Mouse (Mus musculus): ENCODE measurements around the gene Atp6v0c. TPM values are rescaled to one million over a fixed set of nuclear protein-coding genes. Genes with fewer than 3 reads are reported as not detected.
A peak's percentile ranks its signal among the peaks of the same experiment; 100 is the strongest.

Atp6v0c gene
- polyA plus RNA-seq (2015; fragmentation: Nextera tagmentation; extraction: Ambion mirVana), result 572 and 634 TPM in 2 replicates

DNA sequence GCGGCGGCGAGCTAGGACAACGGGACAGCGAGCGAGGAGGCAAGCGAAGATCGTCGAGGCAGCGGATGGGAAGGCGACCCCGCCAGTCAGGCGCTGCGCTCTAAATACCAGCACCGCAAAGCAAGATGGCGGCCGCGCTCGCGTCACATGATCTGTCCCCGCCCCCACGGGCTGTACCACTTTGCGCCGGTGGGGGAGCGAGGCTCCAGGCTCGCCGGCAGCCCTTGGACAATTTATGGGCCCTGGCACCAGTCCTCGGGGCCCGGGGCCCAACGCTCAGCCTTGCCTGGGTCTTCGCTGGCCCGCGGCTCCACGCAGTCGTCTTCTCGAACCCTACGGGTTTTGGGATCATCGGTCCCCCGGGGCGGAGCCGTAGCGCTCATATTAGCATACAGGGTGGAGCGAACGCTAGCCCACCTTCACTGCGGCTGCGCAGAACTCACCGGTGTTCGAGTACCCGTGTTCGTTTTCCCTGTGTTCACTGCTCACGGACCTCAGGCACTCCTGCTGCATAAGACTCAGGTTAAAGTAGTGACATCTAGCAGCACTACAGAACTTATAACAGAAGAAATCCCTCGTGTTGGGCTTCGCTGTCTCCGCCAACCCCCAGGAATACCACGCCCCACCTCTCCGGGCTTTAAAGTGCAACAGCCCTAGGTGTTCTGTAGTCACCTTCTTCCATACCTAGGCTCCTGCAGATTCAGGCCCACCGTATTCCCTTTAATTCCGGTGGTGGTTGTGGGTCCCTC lies at the start of gene Atp6v0c:
Gene Atp6v0c (minus strand): TSS at position 386 of the 749 bp plus-strand sequence.
- H3K27me3 ChIP-seq (replicated peaks), result no peaks in the 10 kb centered on the region
- ATAC-seq, result peak; percentile 92

DNA sequence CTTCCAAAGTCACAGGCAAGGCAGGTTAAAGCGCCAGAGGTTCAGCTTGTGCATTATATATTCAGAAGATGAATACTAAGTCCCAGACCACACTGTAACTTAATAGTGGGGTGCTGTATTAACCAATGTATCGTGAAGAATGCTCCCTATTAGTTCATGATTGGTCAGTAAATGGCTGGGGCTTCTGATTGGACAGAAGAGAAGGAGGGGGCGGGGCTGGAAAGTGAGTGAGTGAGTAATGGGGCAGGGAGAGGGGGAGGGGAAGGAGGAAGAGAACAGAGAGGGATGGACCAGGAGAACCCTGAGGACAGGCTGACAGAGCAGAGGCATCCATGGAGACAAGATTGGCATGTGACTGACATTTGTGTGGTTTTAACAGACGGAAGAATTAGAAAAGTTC lies 47.3 kb upstream of the Atp6v0c start:
- Histone ChIP-seq H3K9me3 (no peaks in the 10 kb centered on the region), H3K4me2 (replicated peaks) (no peak overlapping the region), H3K4me3 (replicated peaks) (no peak overlapping the region), H3K27me3 (replicated peaks) (no peaks in the 10 kb centered on the region), H3K36me3 (peaks cover 16% of the 10 kb centered on the region), H3K9ac (no peak overlapping the region), H3K4me1 (replicated peaks) (peaks cover 28% of the 10 kb centered on the region), H3K27ac (no peak overlapping the region)
- ATAC-seq, result no peak
- WGBS, result 74% methylated on average over 4 of the region's 4 CpGs

More for the DNA sequence above, at the start of gene Atp6v0c:
- Histone ChIP-seq H3K27ac (peak within 1 kb of the TSS; percentile 97), H3K4me2 (replicated peaks) (peak within 1 kb of the TSS; percentile 87), H3K9me3 (no peaks in the 10 kb centered on the region), H3K4me1 (replicated peaks) (peaks cover 18% of the 10 kb centered on the region), H3K4me3 (replicated peaks) (peak within 1 kb of the TSS; percentile 86), H3K9ac (peak within 1 kb of the TSS; percentile 89), H3K36me3 (peaks cover 7% of the 10 kb centered on the region; the same call in 1 of the 2 replicates)
- under 1% methylated on average over 58 of the region's 58 CpGs for WGBS

GRCm38 (mm10) chr17:24213186-24213585 lies 43.7 kb upstream of the Atp6v0c start:
- Histone ChIP-seq H3K4me3 (replicated peaks) (no peak overlapping the region), H3K27me3 (replicated peaks) (peaks cover 3% of the 10 kb centered on the region; the same call in 1 of the 2 replicates), H3K36me3 (peaks cover 16% of the 10 kb centered on the region), H3K4me2 (replicated peaks) (no peak overlapping the region), H3K9ac (no peak overlapping the region), H3K9me3 (no peaks in the 10 kb centered on the region), H3K4me1 (replicated peaks) (peaks cover 43% of the 10 kb centered on the region), H3K27ac (peak overlapping the region; percentile 42)
- WGBS, result 51% methylated on average over 6 of the region's 6 CpGs
- no peak for ATAC-seq

- Histone ChIP-seq H3K4me3 (replicated peaks) (no peak overlapping the region), H3K9ac (no peak overlapping the region), H3K4me2 (replicated peaks) (peak overlapping the region; percentile 90), H3K4me1 (replicated peaks) (peaks cover 49% of the 10 kb centered on the region), H3K36me3 (peaks cover 14% of the 10 kb centered on the region), H3K27ac (peak overlapping the region; percentile 41; the same call in 1 of the 2 replicates), H3K9me3 (no peaks in the 10 kb centered on the region), H3K27me3 (replicated peaks) (peaks cover 10% of the 10 kb centered on the region)
- no peak for ATAC-seq
- whole genome bisulfite sequencing, result 40% methylated on average over 5 of the region's 5 CpGs
Measured at GRCm38 (mm10) chr17:24212441-24213018, 43.0 kb upstream of the Atp6v0c start.

- no peaks in the 10 kb centered on the region for H3K9me3 ChIP-seq
- peak; percentile 31 for ATAC-seq
- H3K4me2 ChIP-seq (replicated peaks), result peak overlapping the region; percentile 90
- H3K36me3 ChIP-seq, result peaks cover 13% of the 10 kb centered on the region
- peak overlapping the region; percentile 45 for H3K4me3 ChIP-seq (replicated peaks)
- H3K4me1 ChIP-seq (replicated peaks), result peaks cover 56% of the 10 kb centered on the region
- H3K27ac ChIP-seq, result peak overlapping the region; percentile 74
- H3K27me3 ChIP-seq (replicated peaks), result peaks cover 14% of the 10 kb centered on the region
- H3K9ac ChIP-seq, result peak overlapping the region; percentile 61
- 5% methylated on average over 37 of the region's 37 CpGs for WGBS
Measured at GRCm38 (mm10) chr17:24211631-24212440, 42.3 kb upstream of the Atp6v0c start.

- H3K36me3 ChIP-seq, result peaks cover 6% of the 10 kb centered on the region; the same call in 1 of the 2 replicates
- H3K9ac ChIP-seq, result no peak overlapping the region
- H3K4me1 ChIP-seq (replicated peaks), result peaks cover 68% of the 10 kb centered on the region
- 84% methylated on average over 3 of the region's 3 CpGs for WGBS
- no peak for ATAC-seq
- peak overlapping the region; percentile 90; the same call in 1 of the 2 replicates for H3K4me2 ChIP-seq (replicated peaks)
- no peak overlapping the region for H3K4me3 ChIP-seq (replicated peaks)
- peak overlapping the region; percentile 33 for H3K27ac ChIP-seq
- H3K9me3 ChIP-seq, result no peaks in the 10 kb centered on the region
- peaks cover 14% of the 10 kb centered on the region for H3K27me3 ChIP-seq (replicated peaks)
Measured at GRCm38 (mm10) chr17:24210591-24210990, 41.1 kb upstream of the Atp6v0c start.

GRCm38 (mm10) chr17:24209916-24210240 lies 40.4 kb upstream of the Atp6v0c start:
- ATAC-seq, result no peak
- H3K27me3 ChIP-seq (replicated peaks), result peaks cover 14% of the 10 kb centered on the region
- peak overlapping the region; percentile 91 for H3K27ac ChIP-seq
- H3K4me1 ChIP-seq (replicated peaks), result peaks cover 70% of the 10 kb centered on the region
- no peaks in the 10 kb centered on the region for H3K36me3 ChIP-seq
- 0 out of 2 replicates have a peak overlapping the region, but pooled peaks have one; percentile 68 for H3K9ac ChIP-seq
- H3K9me3 ChIP-seq, result no peaks in the 10 kb centered on the region
- 70% methylated on average over 3 of the region's 3 CpGs for WGBS
- H3K4me3 ChIP-seq (replicated peaks), result no peak overlapping the region
- peak overlapping the region; percentile 96; the same call in 1 of the 2 replicates for H3K4me2 ChIP-seq (replicated peaks)

DNA sequence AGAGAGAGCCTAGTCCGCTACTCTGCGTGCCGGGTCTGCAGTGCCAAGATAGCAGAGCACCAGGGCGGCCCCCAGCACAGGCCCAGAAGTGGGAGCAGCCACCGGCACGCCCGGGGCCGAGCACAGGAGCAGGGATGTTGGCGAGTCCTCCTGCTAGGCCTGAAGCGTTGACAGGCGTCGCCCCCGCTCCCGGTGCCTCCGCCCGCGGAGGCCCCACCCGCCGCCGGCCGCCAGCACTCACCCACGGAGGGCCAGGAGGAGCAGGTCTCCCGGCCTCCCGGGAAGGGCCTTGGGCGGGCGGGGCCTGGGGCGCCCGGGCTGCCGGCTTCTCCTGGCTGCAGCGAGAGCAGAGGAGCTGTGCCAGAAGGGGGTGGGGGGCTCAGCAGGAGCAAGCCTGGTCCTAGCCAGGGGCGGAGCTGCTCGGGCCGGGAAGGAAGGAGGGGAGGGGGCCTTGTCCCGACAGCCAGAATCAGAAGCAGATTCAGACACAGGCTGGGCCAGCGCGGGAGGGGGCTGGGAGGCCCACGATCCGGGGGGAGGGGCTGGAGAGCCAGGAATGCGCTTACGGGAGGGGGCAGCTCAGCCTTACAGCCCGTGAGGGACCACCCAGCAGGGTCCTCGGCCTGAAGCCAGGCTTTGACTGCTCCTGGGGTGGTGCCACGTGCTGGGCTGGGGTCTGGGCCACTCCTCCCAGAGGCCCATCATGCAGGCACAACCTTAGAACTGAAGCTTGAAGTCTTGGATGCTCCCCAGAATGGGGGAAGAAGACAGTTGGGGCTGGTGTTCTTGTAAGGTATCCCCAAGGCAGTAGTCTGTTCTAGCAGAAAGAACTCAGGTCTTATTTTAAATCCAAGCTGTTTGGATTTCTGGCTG lies 39.8 kb upstream of the Atp6v0c start, which contains the start of gene Ntn3:
Gene Ntn3 (minus strand): TSS at position 489 of the 873 bp plus-strand sequence.
- H3K27me3 ChIP-seq (replicated peaks), result peaks cover 14% of the 10 kb centered on the region
- peak within 1 kb of the TSS; percentile 96 for H3K4me2 ChIP-seq (replicated peaks)
- no peaks in the 10 kb centered on the region for H3K9me3 ChIP-seq
- no peaks in the 10 kb centered on the region for H3K36me3 ChIP-seq
- WGBS, result 3% methylated on average over 43 of the region's 43 CpGs
- peaks cover 76% of the 10 kb centered on the region for H3K4me1 ChIP-seq (replicated peaks)
- H3K27ac ChIP-seq, result peak within 1 kb of the TSS; percentile 91
- peak within 1 kb of the TSS; percentile 48 for H3K4me3 ChIP-seq (replicated peaks)
- peak within 1 kb of the TSS; percentile 68 for H3K9ac ChIP-seq
- peak; percentile 59 for ATAC-seq

GRCm38 (mm10) chr17:24208641-24209042 lies 39.1 kb upstream of the Atp6v0c start:
- Histone ChIP-seq H3K27me3 (replicated peaks) (peaks cover 14% of the 10 kb centered on the region), H3K36me3 (no peaks in the 10 kb centered on the region), H3K4me3 (replicated peaks) (peak overlapping the region; percentile 48), H3K9ac (peak overlapping the region; percentile 68), H3K9me3 (no peaks in the 10 kb centered on the region), H3K27ac (peak overlapping the region; percentile 91), H3K4me2 (replicated peaks) (peak overlapping the region; percentile 96), H3K4me1 (replicated peaks) (peaks cover 81% of the 10 kb centered on the region)
- 8% methylated on average over 29 of the region's 29 CpGs for WGBS
- ATAC-seq, result no peak

GRCm38 (mm10) chr17:24207768-24208640 lies 38.5 kb upstream of the Atp6v0c start:
- H3K9me3 ChIP-seq, result no peaks in the 10 kb centered on the region
- H3K4me1 ChIP-seq (replicated peaks), result peaks cover 85% of the 10 kb centered on the region
- peak overlapping the region; percentile 91 for H3K27ac ChIP-seq
- 67% methylated on average over 34 of the region's 34 CpGs for WGBS
- peak overlapping the region; percentile 48 for H3K4me3 ChIP-seq (replicated peaks)
- peak overlapping the region; percentile 96 for H3K4me2 ChIP-seq (replicated peaks)
- ATAC-seq, result no peak
- H3K27me3 ChIP-seq (replicated peaks), result peaks cover 14% of the 10 kb centered on the region
- H3K9ac ChIP-seq, result peak overlapping the region; percentile 68
- no peaks in the 10 kb centered on the region for H3K36me3 ChIP-seq

All from intestine, embryonic 15.5 days (tissue).